Mouse (Mus musculus) heart, embryonic 12.5 days (tissue): Measurements from ENCODE around the gene Chfr. TPM values are rescaled to one million over a fixed set of nuclear protein-coding genes. Genes with fewer than 3 reads are reported as not detected.

Experiments
- ATAC-seq: fragments of 200-750 bp; cut with Nextera tagmentation; 2 replicates; pipeline ENCODE4 v1.8.0; 2017; ENCODE audit warnings: moderate TSS enrichment, moderate library complexity; ENCODE audit not compliant: insufficient number of reproducible peaks, low FRiP score
- H3K27ac ChIP-seq: fragments of 300-500 bp; sonication (generic); 2 replicates; pipeline ENCODE4 v1.5.1; 2016; ENCODE audit warnings: mild to moderate bottlenecking, moderate library complexity; ENCODE audit not compliant: poor library complexity, severe bottlenecking
- H3K27me3 ChIP-seq: fragments of 300-500 bp; sonication (generic); replicated peaks from 2 replicates; pipeline ENCODE4 v1.6.1; 2016; ENCODE audit warnings: mild to moderate bottlenecking, moderate library complexity
- H3K36me3 ChIP-seq: fragments of 300-500 bp; sonication (generic); 2 replicates; pipeline ENCODE4 v1.6.1; 2016; ENCODE audit warnings: mild to moderate bottlenecking, moderate library complexity
- H3K4me1 ChIP-seq: fragments of 300-500 bp; sonication (generic); replicated peaks from 2 replicates; pipeline ENCODE4 v1.6.1; 2016; ENCODE audit warnings: mild to moderate bottlenecking
- H3K4me2 ChIP-seq: fragments of 300-500 bp; sonication (generic); 2 replicates; pipeline ENCODE4 v1.6.1; 2016; ENCODE audit warnings: mild to moderate bottlenecking, moderate library complexity
- H3K4me3 ChIP-seq: fragments of 300-500 bp; sonication (generic); 2 replicates; pipeline ENCODE4 v1.5.1; 2016; ENCODE audit warnings: mild to moderate bottlenecking
- H3K9ac ChIP-seq: fragments of 300-500 bp; sonication (generic); 2 replicates; pipeline ENCODE4 v1.6.1; 2016; ENCODE audit warnings: mild to moderate bottlenecking, moderate library complexity
- H3K9me3 ChIP-seq: fragments of 300-500 bp; sonication (generic); replicated peaks from 2 replicates; pipeline ENCODE4 v1.6.1; 2016; ENCODE audit warnings: mild to moderate bottlenecking, moderate library complexity
- WGBS: fragments of 180-500 bp; shearing (Covaris S2); methylation state at CpG from one replicate; pipeline ENCODE4 v1.1.7; 2016; 5-methylcytosine and 5-hydroxymethylcytosine counted together
- polyA plus RNA-seq: library from polyadenylated mRNA; unstranded; fragments of >200 nt; fragmentation: Nextera tagmentation; extraction: Ambion mirVana; gene quantifications from 2 replicates; pipeline ENCODE4 v1.2.1, GENCODE M21; 2016

Gene Chfr
- polyA plus RNA-seq, 1 experiment from 2014 or later: 33.0 TPM

GRCm38 (mm10) chr5:110181716-110182115 is 46.1 kb downstream of the Chfr start:
- Histone ChIP-seq H3K4me2 (no peak overlapping the region), H3K4me3 (no peak overlapping the region), H3K27ac (no peak overlapping the region), H3K9ac (no peak overlapping the region), H3K9me3 (no peaks in the 10 kb centered on the region), H3K27me3 (no peaks in the 10 kb centered on the region), H3K36me3 (peaks cover 38% of the 10 kb centered on the region), H3K4me1 (peaks cover 14% of the 10 kb centered on the region)
- ATAC-seq: no peak
- 71% methylated on average over 5 of the region's 5 CpGs for WGBS

DNA sequence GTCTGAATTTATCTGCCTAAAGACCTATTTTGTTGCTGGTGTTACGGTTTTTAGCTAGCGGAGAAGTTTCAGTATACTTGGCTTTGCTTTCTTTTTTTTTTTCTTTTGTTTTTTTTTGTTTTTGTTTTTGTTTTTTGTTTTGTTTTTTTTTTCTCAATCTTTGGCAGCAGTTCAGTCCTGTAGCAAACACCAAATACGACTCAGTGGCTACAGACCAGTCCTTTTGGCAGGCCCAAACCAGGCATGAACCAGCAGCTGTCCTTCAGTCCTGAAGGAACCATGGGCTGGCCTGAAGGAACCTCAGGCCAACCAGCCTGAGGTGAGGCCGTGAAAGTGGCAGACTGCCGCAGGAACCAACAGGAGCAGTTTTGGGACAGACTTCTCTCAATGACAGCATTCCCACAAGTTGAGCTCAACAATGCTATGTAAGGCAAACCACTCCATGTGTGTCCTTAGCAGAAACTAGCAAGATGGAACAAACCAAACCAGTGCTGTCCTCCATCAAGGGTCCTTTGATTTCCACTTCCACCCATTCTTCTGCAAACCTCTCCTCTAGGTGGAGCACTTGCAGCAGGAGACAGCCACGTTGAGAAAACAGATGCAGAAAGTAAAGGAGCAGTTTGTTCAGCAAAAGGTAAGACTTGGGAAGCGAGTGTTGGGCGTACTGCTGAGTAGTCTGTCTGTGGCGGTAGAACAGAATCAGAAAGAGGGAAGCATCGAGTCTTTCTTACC is 67.7 kb downstream of the Chfr start:
- no peak overlapping the region for H3K4me2 ChIP-seq
- WGBS: 88% methylated on average over 10 of the region's 10 CpGs
- no peak overlapping the region for H3K27ac ChIP-seq
- no peaks in the 10 kb centered on the region for H3K27me3 ChIP-seq
- no peak overlapping the region for H3K4me3 ChIP-seq
- H3K36me3 ChIP-seq: peaks cover 80% of the 10 kb centered on the region
- no peak for ATAC-seq
- H3K4me1 ChIP-seq: no peaks in the 10 kb centered on the region
- no peaks in the 10 kb centered on the region for H3K9me3 ChIP-seq
- no peak overlapping the region for H3K9ac ChIP-seq

DNA sequence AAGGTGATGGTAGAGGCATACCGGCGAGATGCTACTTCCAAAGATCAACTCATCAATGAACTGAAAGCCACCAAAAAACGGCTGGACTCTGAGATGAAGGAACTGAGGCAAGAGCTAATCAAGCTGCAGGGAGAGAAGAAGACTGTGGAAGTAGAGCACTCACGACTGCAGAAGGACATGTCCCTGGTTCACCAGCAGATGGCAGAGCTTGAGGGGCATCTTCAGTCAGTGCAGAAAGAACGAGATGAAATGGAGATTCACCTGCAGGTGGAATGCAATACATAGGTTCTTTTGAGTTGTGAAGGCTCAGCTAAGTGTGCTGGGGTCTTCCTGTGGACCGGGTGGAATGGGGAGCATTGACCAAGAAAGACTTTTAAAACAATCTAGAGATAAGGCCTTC is 69.1 kb downstream of the Chfr start:
- Histone ChIP-seq H3K4me1 (no peaks in the 10 kb centered on the region), H3K4me3 (no peak overlapping the region), H3K4me2 (no peak overlapping the region), H3K27me3 (no peaks in the 10 kb centered on the region), H3K27ac (no peak overlapping the region), H3K9ac (no peak overlapping the region), H3K9me3 (no peaks in the 10 kb centered on the region), H3K36me3 (peaks cover 92% of the 10 kb centered on the region)
- WGBS: 73% methylated on average over 6 of the region's 6 CpGs
- ATAC-seq: no peak

DNA sequence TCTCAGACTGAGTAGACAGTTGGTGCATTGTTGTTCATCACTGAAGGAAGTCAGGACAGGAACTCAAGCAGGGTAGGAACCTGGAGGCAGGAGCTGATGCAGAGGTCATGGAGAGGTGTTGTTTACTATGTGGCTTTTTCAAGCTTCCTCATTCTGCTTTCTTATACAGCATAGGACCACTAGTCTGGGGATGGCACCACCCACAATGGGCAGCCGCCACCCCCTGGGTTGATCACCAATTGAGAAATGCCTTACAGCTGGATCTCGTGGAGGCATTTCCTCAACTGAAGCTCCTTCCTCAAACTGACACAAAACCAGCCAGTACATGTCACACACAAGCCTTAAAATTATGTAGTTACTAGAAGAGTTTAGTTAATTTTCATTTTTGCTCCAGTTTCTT is 75.7 kb downstream of the Chfr start:
- Histone ChIP-seq H3K27me3 (no peaks in the 10 kb centered on the region), H3K27ac (no peak overlapping the region), H3K4me2 (no peak overlapping the region), H3K36me3 (peaks cover 94% of the 10 kb centered on the region), H3K4me1 (no peaks in the 10 kb centered on the region), H3K4me3 (no peak overlapping the region), H3K9me3 (no peaks in the 10 kb centered on the region), H3K9ac (no peak overlapping the region)
- WGBS: 84% methylated on average over 2 of the region's 2 CpGs
- ATAC-seq: no peak

- Histone ChIP-seq H3K27me3 (no peaks in the 10 kb centered on the region), H3K9ac (no peak overlapping the region), H3K9me3 (no peaks in the 10 kb centered on the region), H3K27ac (no peak overlapping the region), H3K4me1 (no peaks in the 10 kb centered on the region), H3K36me3 (peaks cover 94% of the 10 kb centered on the region), H3K4me2 (no peak overlapping the region), H3K4me3 (no peak overlapping the region)
- ATAC-seq: no peak
- 93% methylated on average over 3 of the region's 3 CpGs for whole genome bisulfite sequencing
Observed at GRCm38 (mm10) chr5:110216780-110217179, 81.1 kb downstream of the Chfr start.

- no peaks in the 10 kb centered on the region for H3K27me3 ChIP-seq
- 93% methylated on average over 4 of the region's 4 CpGs for WGBS
- no peak overlapping the region for H3K4me2 ChIP-seq
- no peaks in the 10 kb centered on the region for H3K4me1 ChIP-seq
- peaks cover 86% of the 10 kb centered on the region for H3K36me3 ChIP-seq
- no peak overlapping the region for H3K4me3 ChIP-seq
- H3K27ac ChIP-seq: no peak overlapping the region
- no peaks in the 10 kb centered on the region for H3K9me3 ChIP-seq
- H3K9ac ChIP-seq: no peak overlapping the region
- no peak for ATAC-seq
Observed at GRCm38 (mm10) chr5:110220331-110220730, 84.7 kb downstream of the Chfr start.

Other genes with a start within 250 kb of the Chfr start
- 0.19 and 0.27 TPM in 2 replicates for gene Gm15446, start 212.4 kb upstream of the Chfr start, polyA plus RNA-seq
- gene Zfp932, start 139.3 kb upstream of the Chfr start, polyA plus RNA-seq: 13.7 and 14.7 TPM in 2 replicates
- 1.9 and 3.0 TPM in 2 replicates for gene Gm17655, start 63.3 kb upstream of the Chfr start, polyA plus RNA-seq
- 0.46 and 0.55 TPM in 2 replicates for gene Gm35315, start 41.4 kb upstream of the Chfr start, polyA plus RNA-seq
- 0.63 and 0.73 TPM in 2 replicates for gene Plcxd1, start 35.9 kb upstream of the Chfr start, polyA plus RNA-seq
- 25.1 and 25.4 TPM in 2 replicates for gene Gtpbp6, start 27.6 kb upstream of the Chfr start, polyA plus RNA-seq
- 2.3 and 2.6 TPM in 2 replicates for gene Zfp605, start 25.8 kb upstream of the Chfr start, polyA plus RNA-seq
- 22.9 and 25.7 TPM in 2 replicates for gene Golga3, start 40.9 kb downstream of the Chfr start, polyA plus RNA-seq
- 24.6 and 27.4 TPM in 2 replicates for gene Ankle2, start 95.2 kb downstream of the Chfr start, polyA plus RNA-seq
- gene Pgam5, start 134.1 kb downstream of the Chfr start, polyA plus RNA-seq: 59.1 and 59.4 TPM in 2 replicates
- gene Pxmp2, start 150.3 kb downstream of the Chfr start, polyA plus RNA-seq: 14.8 and 16.6 TPM in 2 replicates
- gene Pole, start 150.5 kb downstream of the Chfr start, polyA plus RNA-seq: 24.7 and 26.6 TPM in 2 replicates
- 0.22 TPM in 1 of 2 replicates, not detected in the other for gene P2rx2, start 207.4 kb downstream of the Chfr start, polyA plus RNA-seq
- gene Lrcol1, start 208.9 kb downstream of the Chfr start, polyA plus RNA-seq: not detected in 2 replicates